Mouse (Mus musculus): ENCODE measurements around the gene Zxdc. TPM values are rescaled to one million over a fixed set of nuclear protein-coding genes. Genes with fewer than 3 reads are reported as not detected.

The Zxdc gene
- polyA plus RNA-seq, 1 experiment from 2014 or later, result 11.6 TPM

- Histone ChIP-seq H3K36me3 (replicated peaks) (no peaks in the 10 kb centered on the region), H3K27ac (no peak overlapping the region), H3K9ac (no peak overlapping the region), H3K9me3 (no peaks in the 10 kb centered on the region), H3K4me3 (no peak overlapping the region), H3K4me1 (peaks cover 2% of the 10 kb centered on the region; the same call in 1 of the 2 replicates), H3K27me3 (replicated peaks) (no peaks in the 10 kb centered on the region), H3K4me2 (no peak overlapping the region)
- peak; percentile 80 for ATAC-seq (replicated peaks)
- WGBS, result 15% methylated on average over 11 of the region's 11 CpGs
Measured at GRCm38 (mm10) chr6:90435195-90435618, 65.9 kb downstream of the Zxdc start.

- Histone ChIP-seq H3K4me2 (no peak overlapping the region), H3K9ac (no peak overlapping the region), H3K36me3 (replicated peaks) (no peaks in the 10 kb centered on the region), H3K4me1 (peaks cover 2% of the 10 kb centered on the region; the same call in 1 of the 2 replicates), H3K27ac (no peak overlapping the region), H3K9me3 (no peaks in the 10 kb centered on the region), H3K4me3 (no peak overlapping the region), H3K27me3 (replicated peaks) (no peaks in the 10 kb centered on the region)
- ATAC-seq (replicated peaks), result no peak
- 84% methylated on average over 10 of the region's 10 CpGs for WGBS
Measured at GRCm38 (mm10) chr6:90436192-90436907, 67.1 kb downstream of the Zxdc start.

- no peak overlapping the region for H3K4me2 ChIP-seq
- H3K9ac ChIP-seq, result no peak overlapping the region
- H3K9me3 ChIP-seq, result no peaks in the 10 kb centered on the region
- no peak for ATAC-seq (replicated peaks)
- 89% methylated on average over 3 of the region's 3 CpGs for WGBS
- peaks cover 2% of the 10 kb centered on the region; the same call in 1 of the 2 replicates for H3K4me1 ChIP-seq
- H3K27ac ChIP-seq, result no peak overlapping the region
- H3K27me3 ChIP-seq (replicated peaks), result no peaks in the 10 kb centered on the region
- H3K4me3 ChIP-seq, result no peak overlapping the region
- H3K36me3 ChIP-seq (replicated peaks), result no peaks in the 10 kb centered on the region
Measured at GRCm38 (mm10) chr6:90437041-90437440, 67.7 kb downstream of the Zxdc start.

GRCm38 (mm10) chr6:90446883-90447282 is 77.6 kb downstream of the Zxdc start:
- Histone ChIP-seq H3K27me3 (replicated peaks) (no peaks in the 10 kb centered on the region), H3K9ac (no peak overlapping the region), H3K4me3 (no peak overlapping the region), H3K36me3 (replicated peaks) (no peaks in the 10 kb centered on the region), H3K4me1 (peaks cover 6% of the 10 kb centered on the region; the same call in 1 of the 2 replicates), H3K9me3 (no peaks in the 10 kb centered on the region), H3K4me2 (no peak overlapping the region), H3K27ac (peak overlapping the region; percentile 9)
- peak; percentile 77 for ATAC-seq (replicated peaks)
- WGBS, result 15% methylated on average over 4 of the region's 4 CpGs

- H3K9me3 ChIP-seq, result no peaks in the 10 kb centered on the region
- 29% methylated on average over 7 of the region's 7 CpGs for WGBS
- no peaks in the 10 kb centered on the region for H3K27me3 ChIP-seq (replicated peaks)
- no peak overlapping the region for H3K27ac ChIP-seq
- H3K4me2 ChIP-seq, result no peak overlapping the region
- no peak for ATAC-seq (replicated peaks)
- no peak overlapping the region for H3K4me3 ChIP-seq
- H3K4me1 ChIP-seq, result peaks cover 6% of the 10 kb centered on the region; the same call in 1 of the 2 replicates
- H3K9ac ChIP-seq, result no peak overlapping the region
- no peaks in the 10 kb centered on the region for H3K36me3 ChIP-seq (replicated peaks)
Measured at GRCm38 (mm10) chr6:90450179-90450578, 80.9 kb downstream of the Zxdc start.

GRCm38 (mm10) chr6:90450697-90451096 is 81.4 kb downstream of the Zxdc start:
- WGBS, result 73% methylated on average over 5 of the region's 5 CpGs
- Histone ChIP-seq H3K9ac (no peak overlapping the region), H3K4me3 (no peak overlapping the region), H3K4me1 (peaks cover 6% of the 10 kb centered on the region; the same call in 1 of the 2 replicates), H3K9me3 (no peaks in the 10 kb centered on the region), H3K4me2 (no peak overlapping the region), H3K27ac (no peak overlapping the region), H3K27me3 (replicated peaks) (no peaks in the 10 kb centered on the region), H3K36me3 (replicated peaks) (no peaks in the 10 kb centered on the region)
- 0 out of 2 replicates have a peak, but pooled peaks have one; percentile 45 for ATAC-seq (replicated peaks)

GRCm38 (mm10) chr6:90451512-90451911 is 82.2 kb downstream of the Zxdc start:
- Histone ChIP-seq H3K9me3 (no peaks in the 10 kb centered on the region), H3K4me2 (no peak overlapping the region), H3K36me3 (replicated peaks) (no peaks in the 10 kb centered on the region), H3K9ac (no peak overlapping the region), H3K27me3 (replicated peaks) (no peaks in the 10 kb centered on the region), H3K27ac (no peak overlapping the region), H3K4me1 (peaks cover 6% of the 10 kb centered on the region; the same call in 1 of the 2 replicates), H3K4me3 (no peak overlapping the region)
- no peak for ATAC-seq (replicated peaks)
- WGBS, result 91% methylated on average over 5 of the region's 5 CpGs

GRCm38 (mm10) chr6:90452603-90453002 is 83.3 kb downstream of the Zxdc start:
- ATAC-seq (replicated peaks), result no peak
- H3K27me3 ChIP-seq (replicated peaks), result no peaks in the 10 kb centered on the region
- H3K27ac ChIP-seq, result no peak overlapping the region
- no peak overlapping the region for H3K9ac ChIP-seq
- no peaks in the 10 kb centered on the region for H3K9me3 ChIP-seq
- no peaks in the 10 kb centered on the region for H3K36me3 ChIP-seq (replicated peaks)
- H3K4me1 ChIP-seq, result no peaks in the 10 kb centered on the region
- no peak overlapping the region for H3K4me2 ChIP-seq
- H3K4me3 ChIP-seq, result no peak overlapping the region

Other genes with a start within 250 kb of the Zxdc start
- gene Vmn1r51, start 246.9 kb upstream of the Zxdc start, polyA plus RNA-seq (2015; fragmentation: Nextera tagmentation; extraction: Ambion mirVana), result 0.06 TPM in 1 of 2 replicates, not detected in the other
- gene Vmn1r52, start 194.7 kb upstream of the Zxdc start, polyA plus RNA-seq (2015; fragmentation: Nextera tagmentation; extraction: Ambion mirVana), result not detected in 2 replicates
- gene V1ra8, start 166.7 kb upstream of the Zxdc start, polyA plus RNA-seq (2015; fragmentation: Nextera tagmentation; extraction: Ambion mirVana), result not detected in 2 replicates
- gene Vmn1r53, start 145.1 kb upstream of the Zxdc start, polyA plus RNA-seq (2015; fragmentation: Nextera tagmentation; extraction: Ambion mirVana), result not detected in 2 replicates
- not detected in 2 replicates for gene Vmn1r54, start 123.2 kb upstream of the Zxdc start, polyA plus RNA-seq (2015; fragmentation: Nextera tagmentation; extraction: Ambion mirVana)
- gene BC048671, start 68.3 kb upstream of the Zxdc start, polyA plus RNA-seq (2015; fragmentation: Nextera tagmentation; extraction: Ambion mirVana), result not detected in 2 replicates
- not detected in 2 replicates for gene Chst13, start 44.3 kb upstream of the Zxdc start, polyA plus RNA-seq (2015; fragmentation: Nextera tagmentation; extraction: Ambion mirVana)
- gene Uroc1, start 36.2 kb upstream of the Zxdc start, polyA plus RNA-seq (2015; fragmentation: Nextera tagmentation; extraction: Ambion mirVana), result not detected in 2 replicates
- 7.8 and 8.1 TPM in 2 replicates for gene Cfap100, start 59.3 kb downstream of the Zxdc start, polyA plus RNA-seq (2015; fragmentation: Nextera tagmentation; extraction: Ambion mirVana)
- gene Klf15, start 93.1 kb downstream of the Zxdc start, polyA plus RNA-seq (2015; fragmentation: Nextera tagmentation; extraction: Ambion mirVana), result 13.6 and 15.5 TPM in 2 replicates
- 49.9 and 58.7 TPM in 2 replicates for gene Aldh1l1, start 116.9 kb downstream of the Zxdc start, polyA plus RNA-seq (2015; fragmentation: Nextera tagmentation; extraction: Ambion mirVana)
- gene Slc41a3, start 235.2 kb downstream of the Zxdc start, polyA plus RNA-seq (2015; fragmentation: Nextera tagmentation; extraction: Ambion mirVana), result 5.8 and 6.3 TPM in 2 replicates

Data from midbrain, embryonic 15.5 days (tissue).